In the genomic region with DNA sequence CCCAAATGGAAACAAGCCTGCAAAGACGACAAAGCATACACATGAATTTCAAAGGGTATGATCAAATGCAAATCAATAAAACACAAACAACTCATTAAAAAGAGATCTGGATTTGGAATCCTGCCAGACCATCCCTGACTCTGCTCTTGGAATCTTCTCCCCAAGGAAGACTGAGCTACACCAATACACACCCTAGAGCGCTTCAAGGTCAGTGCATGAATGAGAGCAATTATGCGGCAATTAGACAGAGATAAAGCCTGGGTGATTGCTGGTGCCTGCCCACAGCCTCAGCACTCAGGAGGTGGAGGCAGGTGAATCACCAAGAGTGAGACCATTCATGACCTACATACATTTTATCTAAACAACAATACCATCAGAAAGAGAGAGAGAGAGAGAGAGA, we compare ENCODE assay signal across 15 mouse cellular contexts.
DNase-seq lines count a peak whose midpoint lies in the region; ATAC-seq and TF ChIP-seq lines count a peak whose summit lies in the region.
"Had no signal": no experiment of that assay in that cellular context is flagged by ENCODE, and none has a peak within 500 bp of the region (broad histone marks: within the 10 kb centered on the region; RNA-seq: fewer than 3 reads in every experiment).

No protein-coding gene starts in this region.

- H3K9ac ChIP-seq in hindbrain, embryonic 13.5 days, result no peak overlapping the region
- H3K9ac ChIP-seq in hindbrain, embryonic 11.5 days (ENCODE audit: low read depth, low read length), result no peak overlapping the region
- H3K9ac ChIP-seq in ES-E14 (ENCODE audit: insufficient read depth, low read depth, low read length, poor library complexity, severe bottlenecking), result no peak overlapping the region
- H3K9ac ChIP-seq: liver, embryonic 12.5 days had no signal

- in situ Hi-C loops in ES-E14 (cut with MboI; ENCODE audit: low sequenced_read_pairs in 2 of 2, unreplicated experiment in 2 of 2), result no loop called here

- peak; percentile 80; the same call in 1 of the 2 replicates for ATAC-seq in hindbrain, embryonic 13.5 days (ENCODE audit: low FRiP score)
- ATAC-seq in hindbrain, embryonic 11.5 days (ENCODE audit: low FRiP score), result no peak
- ATAC-seq: liver, embryonic 12.5 days had no signal

- H3K4me3 ChIP-seq in hindbrain, embryonic 13.5 days, result no peak overlapping the region
- H3K4me3 ChIP-seq in hindbrain, embryonic 11.5 days (ENCODE audit: low read depth, low read length), result no peak overlapping the region
- no peak overlapping the region for H3K4me3 ChIP-seq in ES-E14 (ENCODE audit: insufficient read depth in 1 of 2, low read depth in 1 of 2, low read length in 2 of 2, poor library complexity in 1 of 2, severe bottlenecking in 1 of 2)
- H3K4me3 ChIP-seq: layer of hippocampus, adult 2 months; liver, embryonic 12.5 days had no signal

- H3K9me3 ChIP-seq in hindbrain, embryonic 13.5 days, result no peaks in the 10 kb centered on the region
- no peaks in the 10 kb centered on the region for H3K9me3 ChIP-seq in hindbrain, embryonic 11.5 days (ENCODE audit: control insufficient read depth, low read length)
- H3K9me3 ChIP-seq in ES-E14 (ENCODE audit: control insufficient read depth, insufficient read depth, low read depth, low read length), result no peaks in the 10 kb centered on the region
- H3K9me3 ChIP-seq: liver, embryonic 12.5 days had no signal

- H3K27me3 ChIP-seq in hindbrain, embryonic 13.5 days, result no peaks in the 10 kb centered on the region
- H3K27me3 ChIP-seq in hindbrain, embryonic 11.5 days (ENCODE audit: control insufficient read depth, insufficient read depth, low read length), result no peaks in the 10 kb centered on the region
- H3K27me3 ChIP-seq: liver, embryonic 12.5 days had no signal

- DNase-seq in hindbrain, embryonic 11.5 days (ENCODE audit: low spot score), result no peak
- DNase-seq in ES-E14 (ENCODE audit: low read depth, low spot score), result peak; percentile 97
- peak; percentile 91 for DNase-seq in ZHBTc4 (ENCODE audit: low read depth, low spot score)
- DNase-seq in large intestine, adult 2 months (ENCODE audit: low read depth, low spot score), result peak; percentile 80
- DNase-seq in thymus, postnatal 0 days (ENCODE audit: low spot score), result no peak
- no peak for DNase-seq in gastrocnemius, postnatal 4 days (ENCODE audit: low spot score in 2 of 2)
- DNase-seq in liver, result no peak
- DNase-seq: cerebellum, adult 18-20 months; gastrocnemius, postnatal 25 days; kidney, adult 18-20 months; lung, postnatal 14 days; spleen, adult 18-20 months had no signal

- peak overlapping the region; percentile 55; the same call in 1 of the 2 replicates for H3K27ac ChIP-seq in hindbrain, embryonic 13.5 days
- H3K27ac ChIP-seq in hindbrain, embryonic 11.5 days (ENCODE audit: low read depth, low read length), result no peak overlapping the region
- H3K27ac ChIP-seq in ES-E14 (ENCODE audit: insufficient read depth, low read depth, low read length, poor library complexity, severe bottlenecking), result no peak overlapping the region; the same call in 1 of the 2 replicates
- H3K27ac ChIP-seq: layer of hippocampus, adult 2 months had no signal

- H3K4me2 ChIP-seq in hindbrain, embryonic 13.5 days, result no peak overlapping the region
- H3K4me2 ChIP-seq in hindbrain, embryonic 11.5 days (replicated peaks; ENCODE audit: low read depth, low read length), result no peak overlapping the region

- peaks cover 18% of the 10 kb centered on the region for H3K4me1 ChIP-seq in hindbrain, embryonic 13.5 days (replicated peaks)
- H3K4me1 ChIP-seq in hindbrain, embryonic 11.5 days (replicated peaks; ENCODE audit: control insufficient read depth, insufficient read depth, low read length), result no peaks in the 10 kb centered on the region
- H3K4me1 ChIP-seq in ES-E14 (ENCODE audit: control insufficient read depth in 2 of 2, insufficient read depth in 2 of 2, low read length in 2 of 2, poor library complexity in 1 of 2), result peaks cover 17 to 20% of the 10 kb centered on the region in 2 experiments

- peaks cover 10% of the 10 kb centered on the region for H3K36me3 ChIP-seq in hindbrain, embryonic 13.5 days
- no peaks in the 10 kb centered on the region for H3K36me3 ChIP-seq in hindbrain, embryonic 11.5 days (ENCODE audit: control insufficient read depth, insufficient read depth, low read length)
- peaks cover 16% of the 10 kb centered on the region for H3K36me3 ChIP-seq in ES-E14 (ENCODE audit: control insufficient read depth, insufficient read depth, low read length, poor library complexity, severe bottlenecking)

- 23% methylated on average over 3 of the region's 3 CpGs for WGBS in hindbrain, embryonic 13.5 days
- 62% methylated on average over 3 of the region's 3 CpGs for WGBS in hindbrain, embryonic 11.5 days
- WGBS in large intestine, adult 2 months, result 31% methylated on average over 3 of the region's 3 CpGs

TF ChIP-seq in ES-E14, 5 proteins besides CTCF, POLR2A, EP300 and RAD21:
- TF ChIP-seq MAFK (IDR thresholded peaks at IDR 0.05; ENCODE audit: insufficient read depth, low read depth, low read length) (no peak), CHD2 (IDR thresholded peaks at IDR 0.05; ENCODE audit: low read depth, low read length) (peak; percentile 83)

Comparison
In these comparisons a context has a peak if more than half of its experiments do, and no peak if none do; other contexts are left out.
1. DNase-seq: peak in ES-E14 (single experiment), ZHBTc4 (single experiment) and large intestine, adult 2 months (single experiment); none in hindbrain, embryonic 11.5 days (single experiment), thymus, postnatal 0 days (single experiment), gastrocnemius, postnatal 4 days (0 of 2) and liver (single experiment).